Mouse (Mus musculus) bone marrow macrophage, adult 2 months (primary cell): ENCODE data around the gene 1700025G04Rik. TPM values are rescaled to one million over a fixed set of nuclear protein-coding genes. Genes with fewer than 3 reads are reported as not detected.

ENCODE experiments used
- H3K27ac ChIP-seq: 2 replicates; pipeline ENCODE4 v1.5.1; 2012; ENCODE audit warnings: low read depth, low read length; ENCODE audit not compliant: insufficient read depth
- H3K4me1 ChIP-seq: 2 replicates; pipeline ENCODE4 v1.6.1; 2012; ENCODE audit warnings: low read length; ENCODE audit not compliant: control insufficient read depth, insufficient read depth
- H3K4me3 ChIP-seq: 2 replicates; pipeline ENCODE4 v1.5.1; 2012; ENCODE audit warnings: mild to moderate bottlenecking, low read length, moderate library complexity; ENCODE audit not compliant: insufficient read depth
- CTCF ChIP-seq: IDR thresholded peaks from 2 replicates; pipeline ENCODE4 v1.5.1; 2012; ENCODE audit warnings: low read depth, mild to moderate bottlenecking, low read length, moderate library complexity
- POLR2A ChIP-seq: IDR thresholded peaks from 2 replicates; pipeline ENCODE4 v1.6.1; 2012; ENCODE audit warnings: mild to moderate bottlenecking, low read depth, low read length, borderline replicate concordance
- polyA plus RNA-seq: library from polyadenylated mRNA; stranded (reverse); fragments of >200 nt; gene quantifications from 2 replicates; pipeline ENCODE4 v1.2.4, GENCODE M21; 2012; ENCODE audit not compliant: missing spikeins, insufficient read depth, insufficient read length

Gene 1700025G04Rik
- polyA plus RNA-seq, 1 experiment, result 45.8 TPM

DNA sequence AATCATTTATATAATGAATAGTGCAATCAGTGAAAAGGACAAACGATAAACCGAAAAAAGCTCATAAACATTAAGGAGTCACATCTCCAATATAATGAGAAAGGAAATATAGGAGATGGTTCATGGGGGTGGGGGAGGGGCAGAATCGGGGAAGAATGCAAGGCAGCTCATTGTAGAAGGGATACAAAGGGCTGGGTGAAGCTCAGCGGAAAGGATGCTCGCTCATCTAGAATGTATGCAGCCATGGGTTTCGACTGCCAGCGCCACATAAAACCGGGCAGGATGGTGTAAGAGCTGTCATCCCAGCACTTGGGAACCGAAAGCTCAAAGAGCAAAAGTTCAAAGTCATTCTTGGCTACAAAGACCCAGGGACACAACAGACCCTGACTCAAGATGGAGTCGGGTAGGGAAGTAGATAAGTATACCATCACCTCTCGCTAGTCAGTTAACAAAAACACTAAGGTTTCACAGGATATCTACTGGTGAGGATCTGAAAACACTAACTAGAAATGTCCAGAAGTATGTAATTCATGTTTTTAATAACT, 12.7 kb downstream of the 1700025G04Rik start:
- no peak overlapping the region for H3K27ac ChIP-seq
- no peak overlapping the region for H3K4me3 ChIP-seq
- peaks cover 21% of the 10 kb centered on the region for H3K4me1 ChIP-seq
- TF ChIP-seq POLR2A (no peak), CTCF (no peak)

DNA sequence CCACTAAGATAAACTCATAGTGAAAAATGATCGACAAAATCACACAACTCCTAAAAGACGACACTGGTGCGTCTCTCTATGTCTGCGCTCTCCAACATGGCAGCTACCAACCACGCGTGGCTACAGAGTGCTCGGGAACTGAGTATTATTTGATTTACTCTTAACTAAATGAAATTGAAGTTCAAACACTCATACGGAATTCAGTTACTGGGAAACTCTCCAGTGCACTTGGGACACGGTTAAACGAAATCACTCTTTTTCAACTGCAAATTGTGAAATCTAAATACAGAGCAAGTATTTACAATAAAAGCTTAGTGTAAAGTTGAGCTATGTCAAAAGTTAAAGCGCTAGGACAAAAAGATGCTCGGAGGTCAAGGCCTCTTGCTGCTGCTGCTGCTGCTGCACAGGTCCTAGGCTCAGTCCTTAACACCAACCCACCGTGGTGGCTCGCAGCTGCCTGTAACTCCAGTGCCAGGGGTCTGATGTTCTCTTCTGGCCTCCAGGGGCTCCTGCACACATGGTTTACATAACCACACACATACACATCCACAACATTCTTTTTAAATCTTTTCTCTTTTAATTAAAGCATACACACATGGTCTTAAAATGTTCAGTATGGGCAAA, 13.6 kb downstream of the 1700025G04Rik start:
- no peak overlapping the region for H3K4me3 ChIP-seq
- TF ChIP-seq POLR2A (no peak), CTCF (no peak)
- H3K4me1 ChIP-seq, result peaks cover 24% of the 10 kb centered on the region
- no peak overlapping the region for H3K27ac ChIP-seq

DNA sequence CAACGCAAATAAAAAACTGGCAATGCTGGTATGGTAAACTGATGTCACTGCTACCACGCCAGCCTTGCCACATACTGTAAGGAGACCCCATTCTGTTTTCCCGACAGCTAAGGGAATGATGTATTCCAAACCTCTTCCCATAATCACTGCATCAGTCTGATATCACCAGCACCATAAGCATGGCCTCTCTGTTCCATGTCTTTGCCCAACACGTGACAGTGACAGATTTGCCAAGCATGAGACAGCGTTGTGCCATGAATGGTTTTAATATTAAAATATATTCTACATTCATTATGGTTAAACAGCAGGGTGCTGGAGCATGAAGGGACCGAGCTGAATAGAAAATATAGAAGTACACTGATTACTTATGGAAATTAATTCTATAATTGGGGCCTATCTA, 14.2 kb downstream of the 1700025G04Rik start:
- H3K4me3 ChIP-seq, result no peak overlapping the region
- no peak for TF ChIP-seq CTCF
- TF ChIP-seq POLR2A, result no peak
- H3K27ac ChIP-seq, result no peak overlapping the region
- H3K4me1 ChIP-seq, result peaks cover 24% of the 10 kb centered on the region

DNA sequence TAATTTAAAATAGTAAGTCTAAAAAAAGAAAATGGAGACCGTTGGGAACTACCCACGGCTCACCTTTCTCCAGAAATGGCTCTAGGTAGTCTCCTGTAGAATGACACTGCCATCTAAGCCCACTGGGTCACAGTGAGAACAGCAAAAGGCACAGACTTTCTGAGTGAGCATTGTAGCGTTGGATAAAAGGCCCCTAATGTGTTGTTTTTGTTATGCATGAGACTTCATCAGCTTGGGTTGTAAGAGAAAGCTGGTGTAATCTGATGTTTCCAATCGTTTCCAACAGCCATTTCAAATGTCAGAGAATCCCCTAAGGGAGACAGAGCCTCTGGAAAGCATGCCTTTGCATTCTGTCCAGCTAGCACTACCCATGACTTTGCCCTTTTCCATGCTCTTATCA, 19.5 kb downstream of the 1700025G04Rik start:
- TF ChIP-seq POLR2A, result no peak
- TF ChIP-seq CTCF, result no peak
- H3K4me3 ChIP-seq, result no peak overlapping the region

DNA sequence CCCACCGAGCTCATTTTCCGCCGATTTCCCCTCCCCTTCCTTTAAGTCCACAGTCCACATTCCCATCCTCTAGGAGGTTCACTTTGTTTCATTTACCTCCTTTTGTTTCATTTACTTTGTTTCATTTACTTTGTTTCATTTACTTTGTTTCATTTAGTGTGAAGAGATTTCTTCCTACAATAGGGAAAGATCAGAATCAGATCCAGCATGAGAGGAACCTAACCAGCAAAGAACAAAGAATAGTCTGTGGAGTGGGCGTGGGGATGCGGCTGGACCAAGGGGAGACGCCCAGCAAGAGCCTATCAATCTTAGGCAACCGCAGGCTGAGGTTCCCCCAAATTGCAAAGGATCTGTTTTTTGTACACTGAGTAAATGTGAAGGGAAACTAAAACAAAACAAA, 20.2 kb downstream of the 1700025G04Rik start:
- no peak overlapping the region for H3K4me3 ChIP-seq
- H3K4me1 ChIP-seq, result peaks cover 18% of the 10 kb centered on the region
- H3K27ac ChIP-seq, result no peak overlapping the region
- TF ChIP-seq CTCF, result no peak
- no peak for TF ChIP-seq POLR2A

More for the DNA sequence above, 19.5 kb downstream of the 1700025G04Rik start:
- Histone ChIP-seq H3K4me1 (peaks cover 18% of the 10 kb centered on the region), H3K27ac (no peak overlapping the region)

DNA sequence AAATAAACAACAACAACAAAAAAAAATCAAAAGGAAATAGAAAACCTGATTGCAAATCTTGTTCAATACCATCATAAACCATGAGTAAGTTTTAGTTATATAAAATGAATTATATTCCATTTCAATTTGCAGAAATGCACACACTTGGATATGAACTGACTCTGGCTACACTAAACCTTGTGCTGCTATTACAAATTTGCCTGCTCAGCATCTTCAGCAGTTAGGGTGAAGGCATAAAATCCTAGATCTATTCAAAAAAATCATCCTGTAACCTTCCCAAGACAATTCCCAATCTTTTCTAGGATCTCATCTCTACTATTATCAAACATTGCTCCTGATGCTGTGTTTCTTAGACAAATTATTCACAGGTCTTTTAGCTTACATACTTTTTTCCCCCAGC, 22.0 kb downstream of the 1700025G04Rik start:
- Histone ChIP-seq H3K4me3 (no peak overlapping the region), H3K27ac (no peak overlapping the region), H3K4me1 (peaks cover 7% of the 10 kb centered on the region)
- TF ChIP-seq POLR2A (no peak), CTCF (no peak)

DNA sequence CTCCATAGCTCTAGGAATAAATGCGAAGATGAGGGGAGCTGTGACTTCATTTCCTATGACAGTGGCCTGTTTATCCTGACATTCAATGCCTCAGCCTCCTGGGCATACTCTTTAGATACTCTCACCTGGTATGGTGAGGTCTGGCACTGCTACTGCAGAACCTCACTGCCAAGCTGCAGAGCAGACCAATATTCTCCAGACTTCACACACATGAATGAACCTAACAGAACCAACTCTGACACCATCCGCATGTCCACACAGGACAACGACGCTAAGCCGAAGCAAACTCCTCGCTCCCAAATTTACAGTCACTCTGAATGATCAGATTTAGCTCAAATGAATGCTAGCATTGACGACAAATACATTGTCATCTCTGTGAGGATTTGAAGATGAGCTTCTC, 24.4 kb downstream of the 1700025G04Rik start:
- TF ChIP-seq POLR2A, result no peak
- no peak for TF ChIP-seq CTCF

DNA sequence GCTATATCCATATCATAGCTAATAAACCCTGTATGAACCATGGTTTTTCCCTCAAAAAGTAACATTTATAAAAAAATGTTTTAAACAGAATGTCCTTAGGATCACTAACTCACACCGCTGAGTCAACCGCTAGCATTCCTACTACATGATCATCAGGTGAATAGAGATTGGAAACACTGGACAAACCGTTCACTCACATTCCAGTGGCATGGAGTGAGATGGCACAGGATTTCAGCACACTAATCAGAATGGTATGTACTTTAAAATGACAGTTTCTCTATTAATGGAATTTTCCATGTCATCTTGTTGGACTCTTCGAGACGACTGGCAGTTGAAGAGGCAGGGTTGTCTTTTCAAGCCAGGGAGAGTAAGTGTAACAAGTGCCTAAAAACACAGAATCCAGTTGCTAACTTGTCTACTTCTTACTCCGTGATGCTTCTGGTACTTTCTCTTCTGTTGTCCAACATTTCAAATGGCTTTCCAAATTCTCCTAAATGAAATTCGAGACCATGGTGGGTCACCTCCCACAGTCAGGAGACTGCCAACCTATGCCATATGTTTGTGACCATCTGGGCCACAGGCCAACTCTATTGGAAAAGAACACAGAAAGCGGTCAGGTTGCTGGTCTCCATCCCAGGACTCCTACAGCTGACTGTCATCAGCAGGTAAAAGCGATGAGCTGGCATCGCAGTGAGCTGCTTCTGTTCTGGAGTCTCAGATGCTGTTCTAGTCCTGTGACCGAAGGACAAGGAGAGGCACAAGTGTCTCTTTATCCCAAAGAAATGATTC, 26.4 kb downstream of the 1700025G04Rik start:
- TF ChIP-seq CTCF (no peak), POLR2A (no peak)
- Histone ChIP-seq H3K27ac (no peak overlapping the region), H3K4me3 (no peak overlapping the region), H3K4me1 (peaks cover 4% of the 10 kb centered on the region)

More for the DNA sequence above, 24.4 kb downstream of the 1700025G04Rik start:
- no peak overlapping the region for H3K4me3 ChIP-seq
- no peaks in the 10 kb centered on the region for H3K4me1 ChIP-seq
- no peak overlapping the region for H3K27ac ChIP-seq

DNA sequence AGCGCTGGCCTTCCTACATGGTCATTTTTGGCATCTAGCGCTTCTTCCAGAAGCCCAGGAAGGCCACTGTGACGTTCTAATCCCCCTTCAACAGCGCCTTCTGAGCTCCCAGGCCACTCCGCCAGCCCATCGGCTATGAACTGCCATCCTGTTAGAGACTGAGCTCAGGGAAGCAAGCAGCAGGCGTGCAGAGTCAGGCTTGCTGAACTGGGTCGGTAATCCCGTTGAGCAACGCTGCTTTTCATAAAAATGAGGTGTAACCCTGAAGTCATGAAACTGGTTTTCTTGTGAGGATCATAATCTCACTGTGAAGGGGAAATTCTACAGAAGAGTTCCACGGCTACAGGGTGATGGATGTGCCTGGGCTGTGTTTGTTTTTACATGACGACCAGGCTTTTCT, 28.2 kb downstream of the 1700025G04Rik start:
- no peak overlapping the region for H3K27ac ChIP-seq
- H3K4me3 ChIP-seq, result no peak overlapping the region
- TF ChIP-seq CTCF, result no peak
- TF ChIP-seq POLR2A, result no peak
- peaks cover 4% of the 10 kb centered on the region for H3K4me1 ChIP-seq

DNA sequence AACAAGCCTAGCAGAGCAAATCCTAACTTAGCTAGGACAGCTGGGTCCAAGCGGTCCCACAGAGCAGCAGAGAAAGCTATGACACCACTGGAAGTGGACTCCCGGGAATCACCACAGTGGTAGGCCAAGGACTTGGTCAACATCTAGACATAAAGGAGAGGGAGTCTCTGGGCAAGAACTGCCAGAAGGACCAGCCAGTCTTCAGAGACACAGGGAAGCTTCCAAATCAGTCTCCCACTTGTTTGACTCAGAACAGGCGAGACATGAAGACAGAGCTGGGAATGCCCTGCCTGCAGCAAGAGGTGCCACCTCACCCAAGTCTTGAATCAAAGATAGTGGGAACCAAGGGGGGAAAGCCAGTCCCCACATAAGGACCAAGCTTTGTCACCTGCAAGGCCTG, 29.7 kb downstream of the 1700025G04Rik start:
- Histone ChIP-seq H3K27ac (no peak overlapping the region), H3K4me1 (peaks cover 4% of the 10 kb centered on the region), H3K4me3 (no peak overlapping the region)
- no peak for TF ChIP-seq CTCF
- no peak for TF ChIP-seq POLR2A
